Comparison of ENCODE assay signal across 8 mouse cellular contexts in genomic region chr11:118379251-118380009, GRCm38 (mm10). TPM values are rescaled to one million over a fixed set of nuclear protein-coding genes. Genes with fewer than 3 reads are reported as not detected.
DNase-seq lines count a peak whose midpoint lies in the region; ATAC-seq and TF ChIP-seq lines count a peak whose summit lies in the region.

No protein-coding gene starts in this region.

- peak; percentile 79 for DNase-seq in midbrain, embryonic 10.5 days (ENCODE audit: low spot score)
- DNase-seq in heart, adult 18-20 months, result peak; percentile 88 to 97
- peak; percentile 69 for DNase-seq in liver, embryonic 11.5 days (ENCODE audit: low spot score)
- peak; percentile 47 for DNase-seq in telencephalon, adult 2 months (ENCODE audit: low read depth, low spot score)

- H3K27ac ChIP-seq in midbrain, embryonic 10.5 days (replicated peaks), result 0 out of 2 replicates have a peak overlapping the region, but pooled peaks have one; percentile 49
- no peak overlapping the region for H3K27ac ChIP-seq in midbrain, embryonic 15.5 days
- no peak overlapping the region for H3K27ac ChIP-seq in cortical plate, adult 2 months (ENCODE audit: insufficient read depth, low read length)
- no peak overlapping the region for H3K27ac ChIP-seq in kidney, embryonic 15.5 days
- H3K27ac ChIP-seq in liver, embryonic 11.5 days (ENCODE audit: low read depth, low read length), result no peak overlapping the region
- H3K27ac ChIP-seq in neural tube, embryonic 13.5 days (replicated peaks), result no peak overlapping the region

- no peaks in the 10 kb centered on the region for H3K36me3 ChIP-seq in midbrain, embryonic 10.5 days
- H3K36me3 ChIP-seq in midbrain, embryonic 15.5 days (replicated peaks), result no peaks in the 10 kb centered on the region
- no peaks in the 10 kb centered on the region for H3K36me3 ChIP-seq in kidney, embryonic 15.5 days
- no peaks in the 10 kb centered on the region for H3K36me3 ChIP-seq in liver, embryonic 11.5 days (ENCODE audit: control insufficient read depth, insufficient read depth, low read length)
- no peaks in the 10 kb centered on the region for H3K36me3 ChIP-seq in neural tube, embryonic 13.5 days

- H3K4me2 ChIP-seq in midbrain, embryonic 15.5 days, result no peak overlapping the region
- no peak overlapping the region for H3K4me2 ChIP-seq in kidney, embryonic 15.5 days
- no peak overlapping the region for H3K4me2 ChIP-seq in liver, embryonic 11.5 days
- H3K4me2 ChIP-seq in neural tube, embryonic 13.5 days, result no peak overlapping the region

- ATAC-seq in midbrain, embryonic 15.5 days (replicated peaks), result no peak; the same call in 1 of the 2 replicates
- peak; percentile 33; the same call in 1 of the 2 replicates for ATAC-seq in kidney, embryonic 15.5 days (replicated peaks; ENCODE audit: low FRiP score)
- ATAC-seq in liver, embryonic 11.5 days (replicated peaks; ENCODE audit: low FRiP score), result no peak
- ATAC-seq in neural tube, embryonic 13.5 days (ENCODE audit: low read depth), result peak; percentile 23; the same call in 1 of the 2 replicates

- H3K27me3 ChIP-seq in midbrain, embryonic 10.5 days (ENCODE audit: low read depth, poor library complexity, severe bottlenecking), result no peaks in the 10 kb centered on the region
- H3K27me3 ChIP-seq in midbrain, embryonic 15.5 days (replicated peaks), result no peaks in the 10 kb centered on the region
- H3K27me3 ChIP-seq in kidney, embryonic 15.5 days, result no peaks in the 10 kb centered on the region
- no peaks in the 10 kb centered on the region; the same call in 1 of the 2 replicates for H3K27me3 ChIP-seq in liver, embryonic 11.5 days (replicated peaks; ENCODE audit: control insufficient read depth, insufficient read depth, low read length)
- no peaks in the 10 kb centered on the region for H3K27me3 ChIP-seq in neural tube, embryonic 13.5 days

- H3K9ac ChIP-seq in midbrain, embryonic 15.5 days, result no peak overlapping the region
- H3K9ac ChIP-seq in kidney, embryonic 15.5 days, result no peak overlapping the region
- no peak overlapping the region for H3K9ac ChIP-seq in liver, embryonic 11.5 days (ENCODE audit: low read depth, low read length)
- no peak overlapping the region for H3K9ac ChIP-seq in neural tube, embryonic 13.5 days

- 47% methylated on average over 11 of the region's 11 CpGs for WGBS in midbrain, embryonic 10.5 days
- WGBS in midbrain, embryonic 15.5 days, result 51% methylated on average over 11 of the region's 11 CpGs
- WGBS in kidney, embryonic 15.5 days, result 44% methylated on average over 11 of the region's 11 CpGs
- 45% methylated on average over 11 of the region's 11 CpGs for WGBS in liver, embryonic 11.5 days
- 41% methylated on average over 11 of the region's 11 CpGs for WGBS in neural tube, embryonic 13.5 days

- TF ChIP-seq CTCF in cortical plate, adult 2 months (IDR thresholded peaks at IDR 0.05; ENCODE audit: extremely low read depth, insufficient read depth, low read length), result peak; percentile 85

- no peaks in the 10 kb centered on the region for H3K9me3 ChIP-seq in midbrain, embryonic 10.5 days (replicated peaks)
- H3K9me3 ChIP-seq in midbrain, embryonic 15.5 days, result no peaks in the 10 kb centered on the region
- H3K9me3 ChIP-seq in kidney, embryonic 15.5 days (replicated peaks), result no peaks in the 10 kb centered on the region
- H3K9me3 ChIP-seq in liver, embryonic 11.5 days (ENCODE audit: control insufficient read depth, low read length), result no peaks in the 10 kb centered on the region
- no peaks in the 10 kb centered on the region for H3K9me3 ChIP-seq in neural tube, embryonic 13.5 days

- H3K4me3 ChIP-seq in midbrain, embryonic 10.5 days, result no peak overlapping the region
- no peak overlapping the region for H3K4me3 ChIP-seq in midbrain, embryonic 15.5 days
- H3K4me3 ChIP-seq in cortical plate, adult 2 months (ENCODE audit: insufficient read depth, low read length), result no peak overlapping the region
- no peak overlapping the region for H3K4me3 ChIP-seq in kidney, embryonic 15.5 days (replicated peaks)
- no peak overlapping the region for H3K4me3 ChIP-seq in liver, embryonic 11.5 days (ENCODE audit: low read depth, low read length)
- no peak overlapping the region for H3K4me3 ChIP-seq in neural tube, embryonic 13.5 days

- TF ChIP-seq POLR2A in cortical plate, adult 2 months (IDR thresholded peaks at IDR 0.05; ENCODE audit: extremely low read depth, insufficient read depth, low read length), result no peak

- peaks cover 19% of the 10 kb centered on the region for H3K4me1 ChIP-seq in midbrain, embryonic 10.5 days
- peaks cover 6% of the 10 kb centered on the region for H3K4me1 ChIP-seq in midbrain, embryonic 15.5 days
- H3K4me1 ChIP-seq in cortical plate, adult 2 months (ENCODE audit: control insufficient read depth, insufficient read depth, low read length), result no peaks in the 10 kb centered on the region
- H3K4me1 ChIP-seq in kidney, embryonic 15.5 days, result peaks cover 12% of the 10 kb centered on the region
- no peaks in the 10 kb centered on the region for H3K4me1 ChIP-seq in liver, embryonic 11.5 days (replicated peaks; ENCODE audit: control insufficient read depth, insufficient read depth, low read length)
- H3K4me1 ChIP-seq in neural tube, embryonic 13.5 days (replicated peaks), result peaks cover 15% of the 10 kb centered on the region; the same call in 1 of the 2 replicates

RNA-seq across cellular contexts. Expression of gene Lgals3bp, which starts 22.5 kb away (rescaled TPM):
- 0.68 and 1.7 TPM in 2 replicates for polyA plus RNA-seq in midbrain, embryonic 10.5 days (2016; fragmentation: Nextera tagmentation; extraction: Ambion mirVana)
- polyA plus RNA-seq in midbrain, embryonic 15.5 days (2015; fragmentation: Nextera tagmentation; extraction: Ambion mirVana), result 5.1 and 6.7 TPM in 2 replicates
- 29.1 and 37.5 TPM in 2 replicates for polyA plus RNA-seq in cortical plate, adult 2 months (2012; rRNA removed)
- 10 to 100 TPM; 19.6 to 34.9 TPM for total RNA-seq in heart, adult 18-20 months (2021)
- 13.6 and 18.2 TPM in 2 replicates for polyA plus RNA-seq in kidney, embryonic 15.5 days (2015; fragmentation: Nextera tagmentation; extraction: Ambion mirVana)
- 23.3 and 27.8 TPM in 2 replicates for polyA plus RNA-seq in liver, embryonic 11.5 days (2014; fragmentation: Nextera tagmentation; extraction: Ambion mirVana)
- polyA plus RNA-seq in neural tube, embryonic 13.5 days (2015; fragmentation: Nextera tagmentation; extraction: Ambion mirVana), result 2.7 and 4.2 TPM in 2 replicates

RNA-seq across cellular contexts. Expression of gene Timp2, which starts 23.9 kb away (rescaled TPM):
- 29.0 and 32.1 TPM in 2 replicates for polyA plus RNA-seq in midbrain, embryonic 10.5 days (2016; fragmentation: Nextera tagmentation; extraction: Ambion mirVana)
- 83.4 and 83.6 TPM in 2 replicates for polyA plus RNA-seq in midbrain, embryonic 15.5 days (2015; fragmentation: Nextera tagmentation; extraction: Ambion mirVana)
- 176 and 186 TPM in 2 replicates for polyA plus RNA-seq in cortical plate, adult 2 months (2012; rRNA removed)
- total RNA-seq in heart, adult 18-20 months (2021), result 100 to 1,000 TPM in 1 of 2 experiments, 10 to 100 TPM in 1; 75.0 to 102 TPM
- 84.4 and 87.7 TPM in 2 replicates for polyA plus RNA-seq in kidney, embryonic 15.5 days (2015; fragmentation: Nextera tagmentation; extraction: Ambion mirVana)
- 17.8 and 18.1 TPM in 2 replicates for polyA plus RNA-seq in liver, embryonic 11.5 days (2014; fragmentation: Nextera tagmentation; extraction: Ambion mirVana)
- polyA plus RNA-seq in neural tube, embryonic 13.5 days (2015; fragmentation: Nextera tagmentation; extraction: Ambion mirVana), result 56.4 and 57.5 TPM in 2 replicates

RNA-seq across cellular contexts. Expression of gene Cep295nl, which starts 37.1 kb away (rescaled TPM):
- polyA plus RNA-seq in midbrain, embryonic 10.5 days (2016; fragmentation: Nextera tagmentation; extraction: Ambion mirVana), result 0.06 and 0.21 TPM in 2 replicates
- polyA plus RNA-seq in midbrain, embryonic 15.5 days (2015; fragmentation: Nextera tagmentation; extraction: Ambion mirVana), result 0.09 and 0.27 TPM in 2 replicates
- 0.26 and 0.48 TPM in 2 replicates for polyA plus RNA-seq in cortical plate, adult 2 months (2012; rRNA removed)
- under 1 TPM; 0.39 to 0.42 TPM for total RNA-seq in heart, adult 18-20 months (2021)
- polyA plus RNA-seq in kidney, embryonic 15.5 days (2015; fragmentation: Nextera tagmentation; extraction: Ambion mirVana), result 0.44 and 0.80 TPM in 2 replicates
- 0.14 TPM in 1 of 2 replicates, not detected in the other for polyA plus RNA-seq in liver, embryonic 11.5 days (2014; fragmentation: Nextera tagmentation; extraction: Ambion mirVana)
- polyA plus RNA-seq in neural tube, embryonic 13.5 days (2015; fragmentation: Nextera tagmentation; extraction: Ambion mirVana), result 0.13 TPM in 1 of 2 replicates, not detected in the other

RNA-seq across cellular contexts. Expression of gene Cant1, which starts 39.5 kb away (rescaled TPM):
- 22.8 and 23.3 TPM in 2 replicates for polyA plus RNA-seq in midbrain, embryonic 10.5 days (2016; fragmentation: Nextera tagmentation; extraction: Ambion mirVana)
- polyA plus RNA-seq in midbrain, embryonic 15.5 days (2015; fragmentation: Nextera tagmentation; extraction: Ambion mirVana), result 30.6 and 35.1 TPM in 2 replicates
- polyA plus RNA-seq in cortical plate, adult 2 months (2012; rRNA removed), result 36.9 and 39.0 TPM in 2 replicates
- total RNA-seq in heart, adult 18-20 months (2021), result 10 to 100 TPM; 17.5 to 18.6 TPM
- polyA plus RNA-seq in kidney, embryonic 15.5 days (2015; fragmentation: Nextera tagmentation; extraction: Ambion mirVana), result 26.7 and 32.9 TPM in 2 replicates
- 21.1 and 21.6 TPM in 2 replicates for polyA plus RNA-seq in liver, embryonic 11.5 days (2014; fragmentation: Nextera tagmentation; extraction: Ambion mirVana)
- polyA plus RNA-seq in neural tube, embryonic 13.5 days (2015; fragmentation: Nextera tagmentation; extraction: Ambion mirVana), result 25.7 and 28.2 TPM in 2 replicates

RNA-seq across cellular contexts. Expression of gene C1qtnf1, which starts 48.6 kb away (rescaled TPM):
- 2.0 and 2.9 TPM in 2 replicates for polyA plus RNA-seq in midbrain, embryonic 10.5 days (2016; fragmentation: Nextera tagmentation; extraction: Ambion mirVana)
- polyA plus RNA-seq in midbrain, embryonic 15.5 days (2015; fragmentation: Nextera tagmentation; extraction: Ambion mirVana), result 4.2 and 4.3 TPM in 2 replicates
- 3.0 and 3.4 TPM in 2 replicates for polyA plus RNA-seq in cortical plate, adult 2 months (2012; rRNA removed)
- total RNA-seq in heart, adult 18-20 months (2021), result 10 to 100 TPM; 13.4 to 16.4 TPM
- 5.9 and 7.2 TPM in 2 replicates for polyA plus RNA-seq in kidney, embryonic 15.5 days (2015; fragmentation: Nextera tagmentation; extraction: Ambion mirVana)
- 4.6 and 5.0 TPM in 2 replicates for polyA plus RNA-seq in liver, embryonic 11.5 days (2014; fragmentation: Nextera tagmentation; extraction: Ambion mirVana)
- polyA plus RNA-seq in neural tube, embryonic 13.5 days (2015; fragmentation: Nextera tagmentation; extraction: Ambion mirVana), result 4.4 and 4.8 TPM in 2 replicates

Comparison
In these comparisons a context has a peak if more than half of its experiments do, and no peak if none do; other contexts are left out.
1. ATAC-seq: peak in kidney, embryonic 15.5 days (single experiment) and neural tube, embryonic 13.5 days (single experiment); none in midbrain, embryonic 15.5 days (single experiment) and liver, embryonic 11.5 days (single experiment).
2. Peak in every context shown above with its lines, with median percentiles within 50 percentile points of each other: DNase-seq.